Comparison of ENCODE assay signal across 13 mouse cellular contexts in genomic region chr16:14939552-14939951, GRCm38 (mm10). TPM values are rescaled to one million over a fixed set of nuclear protein-coding genes. Genes with fewer than 3 reads are reported as not detected.
DNase-seq lines count a peak whose midpoint lies in the region; ATAC-seq lines count a peak whose summit lies in the region.
"Had no signal": no experiment of that assay in that cellular context is flagged by ENCODE, and none has a peak within 500 bp of the region (broad histone marks: within the 10 kb centered on the region; RNA-seq: fewer than 3 reads in every experiment).

No protein-coding gene starts in this region.

- H3K27ac ChIP-seq in embryonic facial prominence, embryonic 13.5 days = peak overlapping the region; percentile 87; the same call in 1 of the 2 replicates
- no peak overlapping the region for H3K27ac ChIP-seq in embryonic facial prominence, embryonic 10.5 days (replicated peaks)
- H3K27ac ChIP-seq in lung, embryonic 15.5 days = peak overlapping the region; percentile 85
- peak overlapping the region; percentile 77; the same call in 1 of the 2 replicates for H3K27ac ChIP-seq in stomach, embryonic 14.5 days (ENCODE audit: low read length)
- H3K27ac ChIP-seq: layer of hippocampus, adult 2 months had no signal

- H3K27me3 ChIP-seq in embryonic facial prominence, embryonic 13.5 days = no peaks in the 10 kb centered on the region
- no peaks in the 10 kb centered on the region for H3K27me3 ChIP-seq in embryonic facial prominence, embryonic 10.5 days (replicated peaks; ENCODE audit: low read depth, poor library complexity, severe bottlenecking)
- H3K27me3 ChIP-seq in lung, embryonic 15.5 days = no peaks in the 10 kb centered on the region
- H3K27me3 ChIP-seq in stomach, embryonic 14.5 days (ENCODE audit: control insufficient read depth, insufficient read depth, low read length) = no peaks in the 10 kb centered on the region

- ATAC-seq in embryonic facial prominence, embryonic 13.5 days (ENCODE audit: insufficient number of reproducible peaks, insufficient read depth, low FRiP score, low TSS enrichment, low read depth) = no peak
- ATAC-seq in lung, embryonic 15.5 days (ENCODE audit: borderline replicate concordance, extremely low read depth, low FRiP score, low TSS enrichment) = peak; percentile 6; the same call in 1 of the 2 replicates
- no peak for ATAC-seq in stomach, embryonic 14.5 days (ENCODE audit: insufficient number of reproducible peaks, insufficient read depth, low FRiP score, low read depth)

- peaks cover 28% of the 10 kb centered on the region for H3K4me1 ChIP-seq in embryonic facial prominence, embryonic 13.5 days
- 0 out of 2 replicates have a peak, but pooled peaks cover 6% of the 10 kb centered on the region for H3K4me1 ChIP-seq in embryonic facial prominence, embryonic 10.5 days
- H3K4me1 ChIP-seq in lung, embryonic 15.5 days = peaks cover 42% of the 10 kb centered on the region
- H3K4me1 ChIP-seq in stomach, embryonic 14.5 days (ENCODE audit: control insufficient read depth, insufficient read depth, low read length) = peaks cover 15% of the 10 kb centered on the region

- H3K4me3 ChIP-seq in embryonic facial prominence, embryonic 13.5 days = no peak overlapping the region
- no peak overlapping the region for H3K4me3 ChIP-seq in embryonic facial prominence, embryonic 10.5 days
- H3K4me3 ChIP-seq in lung, embryonic 15.5 days = no peak overlapping the region
- H3K4me3 ChIP-seq in stomach, embryonic 14.5 days (ENCODE audit: low read depth, low read length) = no peak overlapping the region
- H3K4me3 ChIP-seq: layer of hippocampus, adult 2 months had no signal

- no peaks in the 10 kb centered on the region for H3K9me3 ChIP-seq in embryonic facial prominence, embryonic 13.5 days
- H3K9me3 ChIP-seq in embryonic facial prominence, embryonic 10.5 days = no peaks in the 10 kb centered on the region
- H3K9me3 ChIP-seq in lung, embryonic 15.5 days = no peaks in the 10 kb centered on the region
- H3K9me3 ChIP-seq in stomach, embryonic 14.5 days (ENCODE audit: control insufficient read depth, low read depth, low read length) = no peaks in the 10 kb centered on the region

- DNase-seq in embryonic facial prominence, embryonic 10.5 days (ENCODE audit: low spot score) = no peak
- DNase-seq in lung, postnatal 25 days (ENCODE audit: low spot score) = no peak
- DNase-seq in liver = peak; percentile 3
- no peak for DNase-seq in layer of hippocampus, adult 18-20 months (ENCODE audit: low spot score in 2 of 2)
- DNase-seq in cerebellum, postnatal 14 days = no peak
- DNase-seq: cerebellum, postnatal 25 days; kidney, adult 18-20 months had no signal

- 85% methylated on average over 1 of the region's 1 CpGs for WGBS in embryonic facial prominence, embryonic 13.5 days
- WGBS in embryonic facial prominence, embryonic 10.5 days = 83% methylated on average over 1 of the region's 1 CpGs
- WGBS in lung, embryonic 15.5 days = 12% methylated on average over 1 of the region's 1 CpGs
- 39% methylated on average over 1 of the region's 1 CpGs for WGBS in stomach, embryonic 14.5 days

- H3K4me2 ChIP-seq in embryonic facial prominence, embryonic 13.5 days = no peak overlapping the region
- H3K4me2 ChIP-seq in lung, embryonic 15.5 days = no peak overlapping the region
- H3K4me2 ChIP-seq in stomach, embryonic 14.5 days (replicated peaks; ENCODE audit: low read depth, low read length) = no peak overlapping the region

- no peak overlapping the region for H3K9ac ChIP-seq in embryonic facial prominence, embryonic 13.5 days
- H3K9ac ChIP-seq in lung, embryonic 15.5 days = no peak overlapping the region
- no peak overlapping the region for H3K9ac ChIP-seq in stomach, embryonic 14.5 days (replicated peaks; ENCODE audit: low read depth, low read length)

- H3K36me3 ChIP-seq in embryonic facial prominence, embryonic 13.5 days = no peaks in the 10 kb centered on the region
- no peaks in the 10 kb centered on the region for H3K36me3 ChIP-seq in embryonic facial prominence, embryonic 10.5 days (replicated peaks)
- no peaks in the 10 kb centered on the region for H3K36me3 ChIP-seq in lung, embryonic 15.5 days
- no peaks in the 10 kb centered on the region for H3K36me3 ChIP-seq in stomach, embryonic 14.5 days (ENCODE audit: control insufficient read depth, insufficient read depth, low read length)

RNA-seq across cellular contexts. Expression of gene Efcab1, which starts 33.1 kb away (rescaled TPM):
- 10.5 and 11.4 TPM in 2 replicates for polyA plus RNA-seq in embryonic facial prominence, embryonic 13.5 days (2015; fragmentation: Nextera tagmentation; extraction: Ambion mirVana)
- 8.1 and 8.8 TPM in 2 replicates for polyA plus RNA-seq in embryonic facial prominence, embryonic 10.5 days (2016; fragmentation: Nextera tagmentation; extraction: Ambion mirVana)
- 10.7 and 12.6 TPM in 2 replicates for polyA plus RNA-seq in lung, embryonic 15.5 days (2015; fragmentation: Nextera tagmentation; extraction: Ambion mirVana)
- polyA plus RNA-seq in stomach, embryonic 14.5 days (2014; fragmentation: Nextera tagmentation; extraction: Ambion mirVana) = 19.5 and 20.4 TPM in 2 replicates
- 1 to 10 TPM; 6.0 to 7.0 TPM for total RNA-seq in layer of hippocampus, adult 18-20 months (2021)
- total RNA-seq: hematopoietic stem cell, adult 5-6 weeks had no signal
- polyA plus RNA-seq: small intestine, adult 2 months had no signal
